Mouse (Mus musculus) midbrain, embryonic 16.5 days (tissue): Measurements from ENCODE around the gene Gm10447. TPM values are rescaled to one million over a fixed set of nuclear protein-coding genes. Genes with fewer than 3 reads are reported as not detected.
"Not testable (repeated sequence)": the region's sequence is repeated elsewhere in the genome, so short reads cannot be mapped to it uniquely, and the experiment has no call there.

Experiments used
- ATAC-seq: fragments of 200-750 bp; cut with Nextera tagmentation; 2 replicates; pipeline ENCODE4 v1.8.0; 2017; ENCODE audit warnings: moderate TSS enrichment
- H3K27ac ChIP-seq: fragments of 300-500 bp; sonication (generic); 2 replicates; pipeline ENCODE4 v1.5.1; 2014; ENCODE audit warnings: mild to moderate bottlenecking, low read length, mixed read lengths
- H3K27me3 ChIP-seq: fragments of 300-500 bp; sonication (generic); 2 replicates; pipeline ENCODE4 v1.6.1; 2014; ENCODE audit warnings: low read depth, low read length, mixed read lengths; ENCODE audit not compliant: control insufficient read depth, insufficient read depth
- H3K36me3 ChIP-seq: fragments of 300-500 bp; sonication (generic); 2 replicates; pipeline ENCODE4 v1.6.1; 2014; ENCODE audit warnings: mild to moderate bottlenecking, low read length, moderate library complexity, mixed read lengths; ENCODE audit not compliant: control insufficient read depth, insufficient read depth
- H3K4me1 ChIP-seq: fragments of 300-500 bp; sonication (generic); 2 replicates; pipeline ENCODE4 v1.6.1; 2014; ENCODE audit warnings: mild to moderate bottlenecking, low read length, mixed read lengths; ENCODE audit not compliant: control insufficient read depth, insufficient read depth
- H3K4me2 ChIP-seq: fragments of 300-500 bp; sonication (generic); 2 replicates; pipeline ENCODE4 v1.6.1; 2014; ENCODE audit warnings: mild to moderate bottlenecking, low read length, mixed read lengths
- H3K4me3 ChIP-seq: fragments of 300-500 bp; sonication (generic); 2 replicates; pipeline ENCODE4 v1.5.1; 2014; ENCODE audit warnings: low read depth, mild to moderate bottlenecking, low read length, moderate library complexity, mixed read lengths
- H3K9ac ChIP-seq: fragments of 300-500 bp; sonication (generic); 2 replicates; pipeline ENCODE4 v1.6.1; 2014; ENCODE audit warnings: low read depth, low read length, mixed read lengths
- H3K9me3 ChIP-seq: fragments of 300-500 bp; sonication (generic); replicated peaks from 2 replicates; pipeline ENCODE4 v1.6.1; 2014; ENCODE audit warnings: mild to moderate bottlenecking, low read length, mixed read lengths; ENCODE audit not compliant: control insufficient read depth, poor library complexity, severe bottlenecking
- WGBS: fragments of 180-500 bp; shearing (Covaris S2); extraction: QIAGEN DNeasy Blood & Tissue Kit; methylation state at CpG from one replicate; pipeline ENCODE4 v1.1.7; 2014; 5-methylcytosine and 5-hydroxymethylcytosine counted together
- polyA plus RNA-seq: library from polyadenylated mRNA; unstranded; fragments of >200 nt; fragmentation: Nextera tagmentation; extraction: Ambion mirVana; gene quantifications from 2 replicates; pipeline ENCODE4 v1.2.1, GENCODE M21; 2015

The Gm10447 gene
- polyA plus RNA-seq, 1 experiment from 2014 or later = 0.10 TPM

DNA sequence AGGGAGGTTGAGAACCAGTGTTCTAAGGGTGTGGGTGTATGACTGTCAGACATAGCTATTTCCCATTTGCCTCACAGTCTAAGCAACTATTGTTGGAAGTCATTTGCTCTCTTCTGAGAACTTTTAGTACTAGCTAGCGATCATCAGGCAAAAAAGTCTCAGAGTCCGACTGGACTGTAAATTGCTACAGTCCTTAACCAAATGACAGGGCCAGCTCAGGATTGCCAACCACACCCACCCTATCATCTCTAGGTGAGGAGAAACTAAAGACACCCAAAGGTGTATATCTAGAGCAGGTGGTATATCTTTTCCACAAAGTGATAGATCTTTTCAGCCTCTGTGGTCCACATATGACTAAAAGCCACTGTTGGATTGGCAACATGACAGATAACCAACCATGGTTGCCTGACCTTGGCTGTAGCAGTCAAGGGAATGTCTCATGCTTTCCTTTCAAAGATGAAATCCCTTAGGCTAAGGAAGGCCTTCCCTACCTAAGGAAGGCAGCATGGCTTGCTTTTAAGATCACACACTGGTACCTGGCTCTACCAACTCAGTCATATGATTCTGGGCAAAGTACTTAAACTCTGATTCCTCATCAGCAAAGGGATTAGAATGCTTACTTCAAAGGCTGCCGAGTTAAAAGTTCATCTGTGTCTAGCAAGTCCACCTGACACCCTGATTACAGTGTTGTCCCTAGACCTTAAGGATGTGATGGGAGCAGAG lies 28.8 kb downstream of the Gm10447 start:
- H3K4me2 ChIP-seq = no peak overlapping the region
- H3K9me3 ChIP-seq = no peaks in the 10 kb centered on the region
- H3K4me3 ChIP-seq = no peak overlapping the region
- peaks cover 11% of the 10 kb centered on the region for H3K4me1 ChIP-seq
- no peak for ATAC-seq
- 94% methylated on average over 3 of the region's 3 CpGs for WGBS
- no peaks in the 10 kb centered on the region for H3K27me3 ChIP-seq
- peaks cover 5% of the 10 kb centered on the region; the same call in 1 of the 2 replicates for H3K36me3 ChIP-seq
- H3K9ac ChIP-seq = no peak overlapping the region
- no peak overlapping the region for H3K27ac ChIP-seq

DNA sequence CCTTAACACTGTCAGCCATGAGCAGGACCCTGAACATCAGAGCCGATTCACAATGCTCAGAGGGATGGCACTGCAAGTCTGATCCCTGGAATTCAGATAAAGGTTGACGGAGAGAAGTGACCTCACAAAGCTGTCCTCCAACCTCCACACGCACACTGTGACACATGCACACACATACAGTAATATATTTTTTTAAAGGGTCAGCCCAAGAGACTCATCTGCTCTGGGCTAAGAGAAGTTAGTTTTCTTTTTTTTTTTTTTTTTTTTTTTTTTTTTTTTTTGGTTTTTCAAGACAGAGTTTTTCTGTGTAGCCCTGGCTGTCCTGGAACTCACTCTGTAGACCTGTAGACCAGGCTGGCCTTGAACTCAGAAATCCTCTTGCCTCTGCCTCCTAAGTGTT lies 30.0 kb downstream of the Gm10447 start:
- not testable (repeated sequence) for H3K27ac ChIP-seq, H3K27me3 ChIP-seq, H3K9me3 ChIP-seq, H3K4me3 ChIP-seq, H3K36me3 ChIP-seq, H3K9ac ChIP-seq, H3K4me2 ChIP-seq, ATAC-seq
- WGBS = 93% methylated on average over 3 of the region's 3 CpGs
- H3K4me1 ChIP-seq = peaks cover 11% of the 10 kb centered on the region

DNA sequence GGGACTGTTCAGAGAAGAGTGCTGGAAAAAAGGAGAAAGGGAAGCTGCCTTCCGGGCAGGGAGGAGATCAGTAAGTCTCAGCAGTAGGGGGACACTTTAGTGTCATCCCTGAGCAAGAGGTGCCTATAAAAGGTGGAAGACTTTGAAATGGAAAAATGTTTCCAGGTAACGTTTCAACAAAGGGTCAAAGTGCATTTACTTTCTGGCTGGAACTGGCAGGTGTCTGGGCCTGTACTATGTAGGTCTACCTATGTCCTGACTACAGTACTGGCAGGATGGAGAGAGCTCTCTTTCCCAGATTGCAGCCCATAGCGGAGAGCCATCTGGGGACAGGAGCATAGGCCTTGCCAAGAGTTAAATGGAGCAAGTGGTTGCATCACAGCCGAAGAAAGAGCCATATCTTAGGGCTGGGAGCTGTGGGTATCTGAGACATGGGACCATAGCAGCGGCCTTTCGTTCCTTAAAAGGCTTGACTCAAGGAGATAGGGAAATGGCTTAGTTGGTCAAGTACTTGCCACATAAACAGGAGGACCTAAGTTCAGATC lies 31.1 kb downstream of the Gm10447 start:
- no peak overlapping the region for H3K4me3 ChIP-seq
- no peak for ATAC-seq
- no peaks in the 10 kb centered on the region for H3K27me3 ChIP-seq
- H3K4me2 ChIP-seq = no peak overlapping the region
- H3K36me3 ChIP-seq = peaks cover 8% of the 10 kb centered on the region; the same call in 1 of the 2 replicates
- no peak overlapping the region for H3K27ac ChIP-seq
- no peaks in the 10 kb centered on the region for H3K9me3 ChIP-seq
- H3K9ac ChIP-seq = no peak overlapping the region
- WGBS = 90% methylated on average over 6 of the region's 6 CpGs
- H3K4me1 ChIP-seq = peaks cover 5% of the 10 kb centered on the region; the same call in 1 of the 2 replicates

DNA sequence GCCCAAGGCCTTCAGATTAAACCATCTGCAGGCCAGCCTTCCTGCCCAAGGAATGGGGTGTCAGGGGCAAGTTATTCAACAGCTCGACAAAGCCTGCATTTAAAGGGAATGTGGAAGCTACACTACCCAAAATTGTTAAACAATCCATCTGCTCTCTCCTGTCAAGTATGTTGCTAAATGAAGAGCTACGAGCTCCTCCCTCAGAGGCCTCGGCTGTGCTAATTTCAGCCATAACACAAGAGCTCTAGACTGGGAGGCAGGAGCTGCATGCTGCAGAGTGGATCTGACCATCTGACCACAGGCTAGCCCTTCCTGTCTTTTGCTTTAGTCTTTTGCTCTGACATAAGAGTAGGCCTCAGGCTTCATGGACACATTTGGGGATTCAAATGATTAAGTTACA lies 31.7 kb downstream of the Gm10447 start:
- WGBS = 86% methylated on average over 3 of the region's 3 CpGs
- H3K4me3 ChIP-seq = no peak overlapping the region

DNA sequence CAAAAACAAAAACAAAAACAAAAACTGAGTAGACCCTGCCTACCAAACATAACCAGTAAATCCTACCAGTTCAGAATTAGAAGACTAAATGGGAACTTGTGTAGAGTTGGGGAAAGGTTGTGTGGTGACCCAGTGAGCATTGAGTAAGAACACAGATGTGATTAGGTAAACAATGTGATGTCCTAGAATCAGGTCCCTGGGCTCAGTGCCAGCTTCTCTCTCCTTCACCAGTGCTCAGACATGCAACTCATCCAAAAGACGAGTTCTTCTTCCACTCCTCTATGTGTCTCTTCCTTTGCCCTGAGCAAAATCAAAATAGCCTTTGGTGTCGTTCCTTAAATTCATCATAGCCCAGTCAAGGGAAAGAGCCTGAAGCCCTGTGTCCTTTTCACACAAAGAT lies 32.1 kb downstream of the Gm10447 start:
- H3K4me3 ChIP-seq = no peak overlapping the region
- no peak overlapping the region for H3K27ac ChIP-seq
- 73% methylated on average over 2 of the region's 2 CpGs for WGBS
- H3K36me3 ChIP-seq = peaks cover 8% of the 10 kb centered on the region; the same call in 1 of the 2 replicates
- H3K9me3 ChIP-seq = no peaks in the 10 kb centered on the region
- H3K4me1 ChIP-seq = peaks cover 5% of the 10 kb centered on the region; the same call in 1 of the 2 replicates
- H3K9ac ChIP-seq = no peak overlapping the region
- no peak for ATAC-seq
- no peaks in the 10 kb centered on the region for H3K27me3 ChIP-seq
- H3K4me2 ChIP-seq = no peak overlapping the region

More for the DNA sequence above, 31.7 kb downstream of the Gm10447 start:
- Histone ChIP-seq H3K27me3 (no peaks in the 10 kb centered on the region), H3K4me1 (peaks cover 5% of the 10 kb centered on the region; the same call in 1 of the 2 replicates), H3K4me2 (no peak overlapping the region), H3K27ac (no peak overlapping the region), H3K36me3 (peaks cover 8% of the 10 kb centered on the region; the same call in 1 of the 2 replicates), H3K9me3 (no peaks in the 10 kb centered on the region), H3K9ac (no peak overlapping the region)
- ATAC-seq = no peak

DNA sequence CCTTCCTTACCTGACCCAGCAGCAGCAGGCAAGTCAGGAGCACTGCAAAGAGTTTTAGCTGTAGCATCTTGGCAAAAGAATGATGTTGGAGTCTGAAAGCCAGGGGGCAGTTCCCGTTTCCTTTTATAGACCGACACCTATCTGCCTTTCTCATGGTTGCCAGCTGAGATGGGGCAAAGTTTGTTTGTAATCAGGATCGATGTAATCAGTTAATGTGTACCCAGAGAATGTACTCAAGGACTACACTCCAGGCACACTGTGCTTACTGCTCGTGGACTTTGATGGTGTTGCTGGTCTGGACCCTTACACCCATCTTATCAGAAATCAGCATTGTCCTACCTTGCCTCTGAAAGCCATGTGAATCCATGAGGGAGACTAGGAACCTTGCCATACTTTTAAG lies 33.9 kb downstream of the Gm10447 start, which contains the start of gene Leap2:
Leap2 (minus strand) TSS at position 135 of the 400 bp plus-strand sequence.
- H3K9me3 ChIP-seq = no peaks in the 10 kb centered on the region
- 91% methylated on average over 4 of the region's 4 CpGs for WGBS
- ATAC-seq = no peak
- H3K9ac ChIP-seq = no peak within 1 kb of the TSS
- H3K4me2 ChIP-seq = no peak within 1 kb of the TSS
- H3K4me1 ChIP-seq = no peaks in the 10 kb centered on the region
- H3K27ac ChIP-seq = no peak within 1 kb of the TSS
- no peaks in the 10 kb centered on the region for H3K27me3 ChIP-seq
- H3K36me3 ChIP-seq = peaks cover 5% of the 10 kb centered on the region
- no peak within 1 kb of the TSS for H3K4me3 ChIP-seq

DNA sequence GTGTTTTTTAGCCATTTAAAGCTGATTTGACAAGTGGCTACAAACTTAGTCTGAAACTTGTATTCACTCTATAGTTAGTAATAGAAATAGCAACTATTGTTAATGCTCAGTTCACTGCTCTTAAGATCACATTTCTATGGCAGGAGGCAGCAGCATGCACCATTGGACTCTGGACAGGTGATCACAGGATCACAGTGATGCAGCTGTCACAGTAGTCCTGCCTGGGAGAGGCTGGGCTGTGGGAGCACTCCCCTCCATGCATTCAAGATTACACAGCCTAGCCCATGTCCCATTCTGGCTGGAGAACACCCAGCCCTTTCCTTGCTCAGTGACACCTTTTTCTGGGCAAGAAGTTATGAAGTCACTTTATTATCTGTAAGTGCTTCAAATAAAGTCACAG lies 38.9 kb downstream of the Gm10447 start:
- no peak for ATAC-seq
- H3K9ac ChIP-seq = no peak overlapping the region
- H3K4me2 ChIP-seq = no peak overlapping the region
- no peaks in the 10 kb centered on the region for H3K4me1 ChIP-seq
- H3K9me3 ChIP-seq = no peaks in the 10 kb centered on the region
- no peak overlapping the region for H3K27ac ChIP-seq
- no peaks in the 10 kb centered on the region for H3K27me3 ChIP-seq
- H3K4me3 ChIP-seq = no peak overlapping the region
- peaks cover 32% of the 10 kb centered on the region for H3K36me3 ChIP-seq

DNA sequence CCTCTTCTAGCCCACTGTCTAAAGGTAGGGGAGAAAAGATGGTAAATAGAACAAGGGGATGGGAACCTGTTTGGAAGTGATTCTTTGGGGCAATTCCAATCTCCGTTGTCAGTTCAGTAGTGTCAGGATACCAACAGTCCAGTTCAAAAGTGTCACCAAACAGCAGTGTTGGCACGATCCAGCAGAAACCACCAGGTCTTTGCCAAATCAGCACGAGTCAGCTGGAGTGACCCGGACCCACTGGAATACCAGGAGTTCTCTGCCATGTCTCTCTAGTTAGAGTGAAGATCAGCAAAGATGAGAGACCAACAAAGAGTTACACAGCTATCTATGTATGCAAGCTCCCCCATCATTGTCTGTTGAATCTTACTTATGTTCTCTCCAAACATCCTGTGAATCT lies 43.0 kb downstream of the Gm10447 start:
- Histone ChIP-seq H3K4me1 (no peaks in the 10 kb centered on the region), H3K27me3 (no peaks in the 10 kb centered on the region), H3K9me3 (no peaks in the 10 kb centered on the region), H3K4me3 (no peak overlapping the region), H3K9ac (no peak overlapping the region), H3K4me2 (no peak overlapping the region), H3K27ac (no peak overlapping the region), H3K36me3 (peaks cover 52% of the 10 kb centered on the region)
- WGBS = 95% methylated on average over 4 of the region's 4 CpGs
- no peak for ATAC-seq

DNA sequence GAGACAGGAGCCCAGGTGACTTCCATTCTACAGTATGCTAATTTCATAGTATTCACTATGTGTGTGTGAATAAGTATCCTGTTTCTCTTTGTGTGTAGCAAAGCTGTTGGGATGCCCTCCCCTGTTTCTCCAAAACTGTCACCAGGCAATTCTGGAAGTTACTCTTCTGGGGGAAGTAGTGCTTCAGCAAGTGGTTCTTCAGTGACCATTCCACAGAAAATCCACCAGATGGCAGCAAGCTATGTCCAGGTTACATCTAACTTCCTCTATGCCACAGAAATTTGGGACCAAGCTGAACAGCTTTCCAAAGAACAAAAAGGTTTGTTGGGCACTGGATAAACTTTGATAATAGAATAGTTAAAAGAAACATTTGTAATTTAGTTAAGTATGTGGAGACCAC lies 45.2 kb downstream of the Gm10447 start:
- ATAC-seq = no peak
- Histone ChIP-seq H3K27ac (no peak overlapping the region), H3K4me3 (no peak overlapping the region), H3K4me1 (no peaks in the 10 kb centered on the region), H3K27me3 (no peaks in the 10 kb centered on the region), H3K4me2 (no peak overlapping the region), H3K9ac (no peak overlapping the region), H3K9me3 (no peaks in the 10 kb centered on the region), H3K36me3 (peaks cover 45% of the 10 kb centered on the region)
